Mouse (Mus musculus): ENCODE measurements around the gene Mylk4. TPM values are rescaled to one million over a fixed set of nuclear protein-coding genes. Genes with fewer than 3 reads are reported as not detected.

Gene Mylk4
- polyA plus RNA-seq, 1 experiment from 2014 or later, result 0.10 TPM

DNA sequence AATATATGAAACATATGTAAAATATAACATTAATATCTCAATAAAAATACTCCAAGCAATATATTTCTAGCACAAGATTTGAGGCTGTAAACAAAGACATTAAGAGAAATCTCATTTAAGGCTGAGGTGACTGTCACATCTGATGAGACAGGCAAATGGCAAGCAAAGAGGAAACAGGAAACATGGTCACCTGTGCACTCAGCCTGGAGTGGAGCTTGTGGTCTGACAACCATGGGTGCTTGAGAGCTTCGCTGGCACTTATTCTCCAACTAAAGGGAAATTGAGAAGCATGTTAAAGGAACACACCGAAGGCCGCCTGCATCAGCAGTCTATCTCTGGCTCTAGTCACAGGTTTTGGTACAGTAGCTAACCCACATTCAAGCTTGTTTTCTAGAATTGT is 71.2 kb downstream of the Mylk4 start:
- Histone ChIP-seq H3K27ac (ENCODE audit: low read length) (no peak overlapping the region), H3K9ac (ENCODE audit: low read depth, low read length) (no peak overlapping the region), H3K4me3 (ENCODE audit: low read depth, low read length) (no peak overlapping the region), H3K9me3 (replicated peaks; ENCODE audit: control insufficient read depth, low read length, poor library complexity, severe bottlenecking) (no peaks in the 10 kb centered on the region), H3K4me1 (ENCODE audit: control insufficient read depth, insufficient read depth, low read length) (no peaks in the 10 kb centered on the region), H3K27me3 (ENCODE audit: control insufficient read depth, insufficient read depth, low read depth, low read length) (no peaks in the 10 kb centered on the region), H3K36me3 (ENCODE audit: control insufficient read depth, insufficient read depth, low read length) (no peaks in the 10 kb centered on the region), H3K4me2 (ENCODE audit: low read length) (no peak overlapping the region)
- 95% methylated on average over 3 of the region's 3 CpGs for WGBS
- no peak for ATAC-seq

GRCm38 (mm10) chr13:32707894-32708293 is 75.9 kb downstream of the Mylk4 start:
- Histone ChIP-seq H3K27ac (ENCODE audit: low read length) (no peak overlapping the region), H3K9me3 (replicated peaks; ENCODE audit: control insufficient read depth, low read length, poor library complexity, severe bottlenecking) (no peaks in the 10 kb centered on the region), H3K4me1 (ENCODE audit: control insufficient read depth, insufficient read depth, low read length) (no peaks in the 10 kb centered on the region), H3K36me3 (ENCODE audit: control insufficient read depth, insufficient read depth, low read length) (no peaks in the 10 kb centered on the region), H3K9ac (ENCODE audit: low read depth, low read length) (no peak overlapping the region), H3K4me2 (ENCODE audit: low read length) (no peak overlapping the region), H3K4me3 (ENCODE audit: low read depth, low read length) (no peak overlapping the region), H3K27me3 (ENCODE audit: control insufficient read depth, insufficient read depth, low read depth, low read length) (no peaks in the 10 kb centered on the region)
- ATAC-seq, result no peak
- 93% methylated on average over 2 of the region's 2 CpGs for WGBS

- Histone ChIP-seq H3K27ac (ENCODE audit: low read length) (no peak overlapping the region), H3K4me2 (ENCODE audit: low read length) (no peak overlapping the region), H3K4me1 (ENCODE audit: control insufficient read depth, insufficient read depth, low read length) (no peaks in the 10 kb centered on the region), H3K9ac (ENCODE audit: low read depth, low read length) (no peak overlapping the region), H3K36me3 (ENCODE audit: control insufficient read depth, insufficient read depth, low read length) (no peaks in the 10 kb centered on the region), H3K4me3 (ENCODE audit: low read depth, low read length) (no peak overlapping the region), H3K9me3 (replicated peaks; ENCODE audit: control insufficient read depth, low read length, poor library complexity, severe bottlenecking) (no peaks in the 10 kb centered on the region), H3K27me3 (ENCODE audit: control insufficient read depth, insufficient read depth, low read depth, low read length) (no peaks in the 10 kb centered on the region)
- WGBS, result 56% methylated on average over 10 of the region's 10 CpGs
- ATAC-seq, result no peak; the same call in 1 of the 2 replicates
Observed at GRCm38 (mm10) chr13:32706651-32707288, 77.0 kb downstream of the Mylk4 start.

GRCm38 (mm10) chr13:32705315-32705714 is 78.4 kb downstream of the Mylk4 start:
- Histone ChIP-seq H3K9ac (ENCODE audit: low read depth, low read length) (no peak overlapping the region), H3K4me2 (ENCODE audit: low read length) (no peak overlapping the region), H3K36me3 (ENCODE audit: control insufficient read depth, insufficient read depth, low read length) (no peaks in the 10 kb centered on the region), H3K4me3 (ENCODE audit: low read depth, low read length) (no peak overlapping the region), H3K9me3 (replicated peaks; ENCODE audit: control insufficient read depth, low read length, poor library complexity, severe bottlenecking) (no peaks in the 10 kb centered on the region), H3K4me1 (ENCODE audit: control insufficient read depth, insufficient read depth, low read length) (no peaks in the 10 kb centered on the region), H3K27ac (ENCODE audit: low read length) (no peak overlapping the region), H3K27me3 (ENCODE audit: control insufficient read depth, insufficient read depth, low read depth, low read length) (no peaks in the 10 kb centered on the region)
- WGBS, result 44% methylated on average over 1 of the region's 1 CpGs
- no peak for ATAC-seq

DNA sequence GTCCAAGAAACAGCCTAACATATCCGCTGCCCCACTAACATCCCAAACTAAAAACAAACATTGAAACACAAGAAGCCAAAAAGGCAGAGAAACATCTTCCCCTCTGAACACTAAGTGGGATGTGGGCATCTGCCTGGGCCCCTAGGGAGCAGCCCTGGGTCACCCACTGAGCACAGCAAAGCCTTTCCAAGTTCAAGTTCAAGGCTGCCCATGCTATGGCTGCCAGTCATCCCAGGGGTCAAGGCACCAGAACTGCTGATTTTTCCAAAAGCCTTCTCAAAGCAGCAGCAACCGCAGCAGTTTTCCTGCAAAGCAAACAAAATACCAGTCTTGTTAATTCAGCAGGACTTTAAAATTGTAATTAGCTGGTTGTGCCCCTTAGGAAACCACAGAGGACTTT is 78.8 kb downstream of the Mylk4 start:
- no peak overlapping the region for H3K9ac ChIP-seq (ENCODE audit: low read depth, low read length)
- H3K4me2 ChIP-seq (ENCODE audit: low read length), result no peak overlapping the region
- ATAC-seq, result no peak
- H3K9me3 ChIP-seq (replicated peaks; ENCODE audit: control insufficient read depth, low read length, poor library complexity, severe bottlenecking), result no peaks in the 10 kb centered on the region
- 58% methylated on average over 2 of the region's 2 CpGs for WGBS
- H3K36me3 ChIP-seq (ENCODE audit: control insufficient read depth, insufficient read depth, low read length), result no peaks in the 10 kb centered on the region
- no peak overlapping the region for H3K27ac ChIP-seq (ENCODE audit: low read length)
- H3K4me3 ChIP-seq (ENCODE audit: low read depth, low read length), result no peak overlapping the region
- no peaks in the 10 kb centered on the region for H3K4me1 ChIP-seq (ENCODE audit: control insufficient read depth, insufficient read depth, low read length)
- no peaks in the 10 kb centered on the region for H3K27me3 ChIP-seq (ENCODE audit: control insufficient read depth, insufficient read depth, low read depth, low read length)

GRCm38 (mm10) chr13:32701564-32701963 is 82.2 kb downstream of the Mylk4 start:
- WGBS, result 79% methylated on average over 1 of the region's 1 CpGs
- H3K27me3 ChIP-seq (ENCODE audit: control insufficient read depth, insufficient read depth, low read depth, low read length), result no peaks in the 10 kb centered on the region
- no peaks in the 10 kb centered on the region for H3K9me3 ChIP-seq (replicated peaks; ENCODE audit: control insufficient read depth, low read length, poor library complexity, severe bottlenecking)
- no peak for ATAC-seq
- no peaks in the 10 kb centered on the region for H3K4me1 ChIP-seq (ENCODE audit: control insufficient read depth, insufficient read depth, low read length)
- H3K9ac ChIP-seq (ENCODE audit: low read depth, low read length), result no peak overlapping the region
- no peak overlapping the region for H3K27ac ChIP-seq (ENCODE audit: low read length)
- H3K36me3 ChIP-seq (ENCODE audit: control insufficient read depth, insufficient read depth, low read length), result no peaks in the 10 kb centered on the region
- H3K4me3 ChIP-seq (ENCODE audit: low read depth, low read length), result no peak overlapping the region
- no peak overlapping the region for H3K4me2 ChIP-seq (ENCODE audit: low read length)

GRCm38 (mm10) chr13:32699376-32699775 is 84.4 kb downstream of the Mylk4 start:
- H3K4me1 ChIP-seq (ENCODE audit: control insufficient read depth, insufficient read depth, low read length), result no peaks in the 10 kb centered on the region
- H3K9me3 ChIP-seq (replicated peaks; ENCODE audit: control insufficient read depth, low read length, poor library complexity, severe bottlenecking), result no peaks in the 10 kb centered on the region
- no peaks in the 10 kb centered on the region for H3K27me3 ChIP-seq (ENCODE audit: control insufficient read depth, insufficient read depth, low read depth, low read length)
- H3K36me3 ChIP-seq (ENCODE audit: control insufficient read depth, insufficient read depth, low read length), result no peaks in the 10 kb centered on the region
- no peak overlapping the region for H3K27ac ChIP-seq (ENCODE audit: low read length)
- ATAC-seq, result no peak
- 100% methylated on average over 1 of the region's 1 CpGs for WGBS
- no peak overlapping the region for H3K4me2 ChIP-seq (ENCODE audit: low read length)
- H3K9ac ChIP-seq (ENCODE audit: low read depth, low read length), result no peak overlapping the region
- no peak overlapping the region for H3K4me3 ChIP-seq (ENCODE audit: low read depth, low read length)

DNA sequence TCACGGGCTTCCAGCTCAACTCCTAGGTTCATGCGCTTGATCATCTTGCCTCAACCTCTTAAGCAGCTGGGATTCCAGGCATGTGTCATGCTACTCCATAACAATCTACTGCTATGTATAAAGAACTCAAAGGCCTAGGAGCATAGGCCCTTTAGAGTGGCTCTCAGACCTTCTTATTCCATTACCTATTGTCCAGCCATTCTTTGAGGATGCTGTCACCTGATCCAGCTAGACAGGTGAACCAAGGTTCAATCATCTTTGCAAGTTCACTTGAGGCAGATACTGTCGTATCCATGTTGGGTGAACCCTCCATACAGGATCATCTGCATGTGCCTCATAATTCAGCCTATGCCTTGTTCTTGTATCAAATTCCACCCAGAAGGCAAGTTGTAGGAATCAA is 84.8 kb downstream of the Mylk4 start:
- Histone ChIP-seq H3K9ac (ENCODE audit: low read depth, low read length) (no peak overlapping the region), H3K4me3 (ENCODE audit: low read depth, low read length) (no peak overlapping the region), H3K4me1 (ENCODE audit: control insufficient read depth, insufficient read depth, low read length) (no peaks in the 10 kb centered on the region), H3K4me2 (ENCODE audit: low read length) (no peak overlapping the region), H3K27ac (ENCODE audit: low read length) (no peak overlapping the region), H3K27me3 (ENCODE audit: control insufficient read depth, insufficient read depth, low read depth, low read length) (no peaks in the 10 kb centered on the region), H3K36me3 (ENCODE audit: control insufficient read depth, insufficient read depth, low read length) (no peaks in the 10 kb centered on the region), H3K9me3 (replicated peaks; ENCODE audit: control insufficient read depth, low read length, poor library complexity, severe bottlenecking) (no peaks in the 10 kb centered on the region)
- no peak for ATAC-seq
- 95% methylated on average over 3 of the region's 3 CpGs for WGBS

- no peaks in the 10 kb centered on the region for H3K9me3 ChIP-seq (replicated peaks; ENCODE audit: control insufficient read depth, low read length, poor library complexity, severe bottlenecking)
- H3K4me1 ChIP-seq (ENCODE audit: control insufficient read depth, insufficient read depth, low read length), result no peaks in the 10 kb centered on the region
- WGBS, result 95% methylated on average over 6 of the region's 6 CpGs
- no peak overlapping the region for H3K27ac ChIP-seq (ENCODE audit: low read length)
- no peaks in the 10 kb centered on the region for H3K27me3 ChIP-seq (ENCODE audit: control insufficient read depth, insufficient read depth, low read depth, low read length)
- ATAC-seq, result no peak
- H3K9ac ChIP-seq (ENCODE audit: low read depth, low read length), result no peak overlapping the region
- no peak overlapping the region for H3K4me2 ChIP-seq (ENCODE audit: low read length)
- H3K36me3 ChIP-seq (ENCODE audit: control insufficient read depth, insufficient read depth, low read length), result no peaks in the 10 kb centered on the region
- no peak overlapping the region for H3K4me3 ChIP-seq (ENCODE audit: low read depth, low read length)
Observed at GRCm38 (mm10) chr13:32693886-32694455, 89.8 kb downstream of the Mylk4 start.
